Mouse (Mus musculus) hindbrain, embryonic 11.5 days (tissue): ENCODE measurements around the gene Aqp11. TPM values are rescaled to one million over a fixed set of nuclear protein-coding genes. Genes with fewer than 3 reads are reported as not detected.
A peak's percentile ranks its signal among the peaks of the same experiment; 100 is the strongest.

Experiments
- ATAC-seq: fragments of 200-750 bp; cut with Nextera tagmentation; 2 replicates; pipeline ENCODE4 v1.8.0; 2017; ENCODE audit warnings: mild to moderate bottlenecking, moderate TSS enrichment, moderate library complexity; ENCODE audit not compliant: low FRiP score
- DNase-seq: peaks from one replicate; pipeline ENCODE4 v3.0.0-alpha.2; 2015; ENCODE audit warnings: low spot score
- H3K27ac ChIP-seq: fragments of 300-500 bp; sonication (generic); 2 replicates; pipeline ENCODE4 v1.5.1; 2014; ENCODE audit warnings: mild to moderate bottlenecking, low read depth, low read length
- H3K27me3 ChIP-seq: fragments of 300-500 bp; sonication (generic); 2 replicates; pipeline ENCODE4 v1.6.1; 2014; ENCODE audit warnings: mild to moderate bottlenecking, low read length, moderate library complexity, mixed read lengths; ENCODE audit not compliant: control insufficient read depth, insufficient read depth
- H3K36me3 ChIP-seq: fragments of 300-500 bp; sonication (generic); 2 replicates; pipeline ENCODE4 v1.6.1; 2014; ENCODE audit warnings: mild to moderate bottlenecking, low read length, moderate library complexity, mixed read lengths; ENCODE audit not compliant: control insufficient read depth, insufficient read depth
- H3K4me1 ChIP-seq: fragments of 300-500 bp; sonication (generic); replicated peaks from 2 replicates; pipeline ENCODE4 v1.6.1; 2014; ENCODE audit warnings: low read length, mixed read lengths; ENCODE audit not compliant: control insufficient read depth, insufficient read depth
- H3K4me2 ChIP-seq: fragments of 300-500 bp; sonication (generic); replicated peaks from 2 replicates; pipeline ENCODE4 v1.6.1; 2014; ENCODE audit warnings: mild to moderate bottlenecking, low read depth, low read length
- H3K4me3 ChIP-seq: fragments of 300-500 bp; sonication (generic); 2 replicates; pipeline ENCODE4 v1.5.1; 2014; ENCODE audit warnings: low read depth, low read length
- H3K9ac ChIP-seq: fragments of 300-500 bp; sonication (generic); 2 replicates; pipeline ENCODE4 v1.6.1; 2014; ENCODE audit warnings: low read depth, low read length
- H3K9me3 ChIP-seq: fragments of 300-500 bp; sonication (generic); 2 replicates; pipeline ENCODE4 v1.6.1; 2016; ENCODE audit warnings: low read length; ENCODE audit not compliant: control insufficient read depth
- WGBS: fragments of 180-500 bp; shearing (Covaris S2); extraction: QIAGEN DNeasy Blood & Tissue Kit; methylation state at CpG from one replicate; pipeline ENCODE4 v1.1.7; 2014; 5-methylcytosine and 5-hydroxymethylcytosine counted together
- polyA plus RNA-seq: library from polyadenylated mRNA; unstranded; fragments of >200 nt; fragmentation: Nextera tagmentation; extraction: Ambion mirVana; gene quantifications from 2 replicates; pipeline ENCODE4 v1.2.1, GENCODE M21; 2014

Aqp11 gene
- polyA plus RNA-seq, result 4.2 and 6.3 TPM in 2 replicates

DNA sequence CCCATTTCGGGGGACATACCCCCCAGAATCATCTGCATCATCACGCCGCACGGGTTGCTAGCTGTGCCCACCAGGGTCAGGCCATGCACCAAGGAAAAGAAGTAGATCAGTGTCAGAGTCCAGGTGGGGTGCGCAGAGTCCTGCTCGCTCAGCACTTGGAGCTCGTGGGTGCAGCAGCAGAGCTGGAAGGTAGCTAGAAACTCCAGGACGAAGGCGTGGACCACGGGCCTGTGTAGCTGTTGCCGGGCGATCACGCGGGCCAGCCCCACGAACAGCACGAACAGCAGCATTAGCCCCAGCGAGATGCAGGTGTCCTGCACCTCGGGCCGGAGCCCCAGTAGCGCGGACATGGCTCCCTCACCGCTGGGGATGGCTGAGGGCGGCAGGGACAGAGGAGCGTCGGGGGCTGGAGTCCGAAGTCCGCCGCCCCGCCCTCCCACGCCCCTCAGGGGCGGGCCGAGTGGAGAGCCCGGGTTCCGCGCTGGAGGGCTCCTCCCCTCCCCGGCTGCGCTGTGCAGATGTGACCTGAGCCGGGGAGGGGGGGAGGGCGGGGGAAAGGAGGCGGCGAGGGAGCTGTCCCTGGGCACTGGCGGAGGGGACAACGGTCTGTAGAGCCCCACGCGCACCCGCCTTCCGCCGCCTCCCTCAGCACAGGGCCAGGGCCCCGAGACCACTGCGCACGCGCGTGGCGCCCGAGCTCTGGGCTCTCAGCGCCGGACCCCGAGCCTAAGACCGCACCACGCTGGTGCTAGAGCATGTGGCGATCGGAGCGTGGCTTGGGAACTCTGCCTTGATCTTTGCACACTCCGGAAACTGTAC, at the start of gene Aqp11:
Aqp11 (minus strand) TSS at position 652 of the 819 bp plus-strand sequence.
- Histone ChIP-seq H3K4me1 (0 out of 2 replicates have a peak, but pooled peaks cover 2% of the 10 kb centered on the region), H3K4me2 (peak within 1 kb of the TSS; percentile 94), H3K36me3 (no peaks in the 10 kb centered on the region), H3K4me3 (peak within 1 kb of the TSS; percentile 48), H3K9me3 (no peaks in the 10 kb centered on the region), H3K27me3 (no peaks in the 10 kb centered on the region), H3K27ac (no peak within 1 kb of the TSS), H3K9ac (peak within 1 kb of the TSS; percentile 52)
- DNase-seq (peak; percentile 89), ATAC-seq (peak; percentile 97)
- under 1% methylated on average over 54 of the region's 64 CpGs for WGBS

DNA sequence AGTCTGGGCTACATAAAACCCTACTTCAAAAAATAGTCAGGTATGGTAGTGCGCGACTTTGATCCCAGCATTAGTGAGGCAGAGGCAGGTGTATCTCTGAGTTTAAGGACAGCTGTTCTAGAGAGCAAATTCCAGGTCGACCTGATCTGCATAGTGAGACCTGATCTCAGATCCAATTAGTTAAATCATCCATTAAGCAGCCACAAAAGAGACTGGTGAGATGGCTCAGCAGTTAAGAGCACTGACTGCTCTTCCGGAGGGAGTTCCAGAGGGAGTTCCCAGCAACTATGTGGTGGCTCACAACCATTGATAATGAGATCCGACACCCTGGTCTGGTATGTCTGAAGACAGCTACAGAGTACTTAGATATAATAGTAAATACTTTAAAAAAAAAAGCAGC, 45.4 kb upstream of the Aqp11 start:
- 67% methylated on average over 5 of the region's 5 CpGs for WGBS
- H3K27ac ChIP-seq, result no peak overlapping the region
- H3K9me3 ChIP-seq, result no peaks in the 10 kb centered on the region
- H3K36me3 ChIP-seq, result no peaks in the 10 kb centered on the region
- H3K4me2 ChIP-seq, result no peak overlapping the region
- no peaks in the 10 kb centered on the region for H3K27me3 ChIP-seq
- no peak overlapping the region for H3K4me3 ChIP-seq
- no peak overlapping the region for H3K9ac ChIP-seq
- DNase-seq (no peak), ATAC-seq (no peak)
- no peaks in the 10 kb centered on the region for H3K4me1 ChIP-seq

DNA sequence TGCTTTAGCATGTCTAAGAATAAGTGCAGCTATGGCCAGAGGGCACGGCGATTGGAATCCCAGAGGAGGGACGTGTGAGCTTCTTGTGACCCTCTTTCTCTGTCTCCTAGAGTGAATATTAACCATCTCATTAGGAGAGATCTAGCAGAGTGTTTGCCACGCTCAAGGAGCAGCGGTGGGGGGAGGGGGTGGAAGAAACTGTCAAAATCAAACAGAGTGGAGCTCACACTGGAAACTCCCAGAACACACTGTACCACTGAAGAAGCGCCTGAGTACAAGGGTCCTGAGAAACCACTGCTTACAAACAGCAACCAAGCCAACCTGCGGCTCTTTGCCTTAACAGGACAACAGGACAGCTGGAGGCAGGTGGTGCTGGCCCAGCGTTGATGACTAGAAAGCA, 43.4 kb upstream of the Aqp11 start:
- H3K4me2 ChIP-seq, result no peak overlapping the region
- WGBS, result 73% methylated on average over 8 of the region's 8 CpGs

DNA sequence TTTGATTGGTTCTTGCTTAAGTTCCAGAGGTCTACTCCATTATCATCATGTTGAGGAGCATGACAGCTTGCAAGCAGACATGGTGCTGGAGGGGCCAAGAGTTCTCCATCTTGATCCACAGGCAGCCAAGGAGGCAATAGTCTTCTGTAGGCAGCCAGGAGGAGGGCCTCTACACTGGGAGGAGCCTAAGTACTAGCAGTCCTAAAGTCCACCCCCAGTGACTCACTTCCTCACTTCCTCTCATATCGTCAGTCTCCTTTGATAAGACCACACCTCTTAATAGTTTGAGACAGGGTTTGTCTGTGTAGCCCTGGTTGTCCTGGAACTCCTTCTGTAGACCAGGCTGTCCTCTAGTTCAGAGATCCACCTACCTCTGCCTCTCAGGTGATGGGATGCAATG, 42.7 kb upstream of the Aqp11 start:
- H3K4me2 ChIP-seq, result no peak overlapping the region
- WGBS, result 85% methylated on average over 1 of the region's 1 CpGs
- H3K4me1 ChIP-seq, result no peaks in the 10 kb centered on the region
- no peak overlapping the region for H3K27ac ChIP-seq
- no peaks in the 10 kb centered on the region for H3K27me3 ChIP-seq
- no peak overlapping the region for H3K4me3 ChIP-seq
- H3K9me3 ChIP-seq, result no peaks in the 10 kb centered on the region
- ATAC-seq (no peak), DNase-seq (no peak)
- no peak overlapping the region for H3K9ac ChIP-seq
- H3K36me3 ChIP-seq, result no peaks in the 10 kb centered on the region

More for the DNA sequence above, 43.4 kb upstream of the Aqp11 start:
- no peaks in the 10 kb centered on the region for H3K36me3 ChIP-seq
- no peaks in the 10 kb centered on the region for H3K4me1 ChIP-seq
- DNase-seq (no peak), ATAC-seq (no peak)
- H3K27me3 ChIP-seq, result no peaks in the 10 kb centered on the region
- no peaks in the 10 kb centered on the region for H3K9me3 ChIP-seq
- no peak overlapping the region for H3K27ac ChIP-seq
- H3K4me3 ChIP-seq, result no peak overlapping the region
- H3K9ac ChIP-seq, result no peak overlapping the region

DNA sequence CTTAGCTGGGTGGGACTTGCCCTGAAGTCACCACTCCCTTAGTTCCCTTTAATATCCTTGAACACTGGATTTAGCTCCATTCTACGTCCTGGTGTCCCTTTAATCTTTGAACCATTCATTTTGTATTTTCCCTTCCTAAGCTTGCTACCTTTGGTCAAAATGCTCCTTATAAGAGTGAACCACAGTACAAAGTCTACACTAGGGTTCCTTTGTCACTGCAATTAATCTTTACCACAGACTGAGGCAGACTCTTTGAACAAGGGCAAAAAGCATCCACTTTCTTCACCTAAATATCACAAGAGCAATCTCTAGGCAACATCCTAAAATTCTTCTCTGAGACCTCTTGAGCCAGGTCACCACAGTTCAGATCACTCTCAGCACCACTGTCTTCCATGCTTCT, 42.1 kb upstream of the Aqp11 start:
- Histone ChIP-seq H3K27me3 (no peaks in the 10 kb centered on the region), H3K4me1 (no peaks in the 10 kb centered on the region), H3K9me3 (no peaks in the 10 kb centered on the region), H3K4me2 (no peak overlapping the region), H3K4me3 (no peak overlapping the region), H3K36me3 (no peaks in the 10 kb centered on the region), H3K27ac (no peak overlapping the region), H3K9ac (no peak overlapping the region)
- ATAC-seq, result no peak
- DNase-seq, result no peak
- 83% methylated on average over 1 of the region's 1 CpGs for WGBS

DNA sequence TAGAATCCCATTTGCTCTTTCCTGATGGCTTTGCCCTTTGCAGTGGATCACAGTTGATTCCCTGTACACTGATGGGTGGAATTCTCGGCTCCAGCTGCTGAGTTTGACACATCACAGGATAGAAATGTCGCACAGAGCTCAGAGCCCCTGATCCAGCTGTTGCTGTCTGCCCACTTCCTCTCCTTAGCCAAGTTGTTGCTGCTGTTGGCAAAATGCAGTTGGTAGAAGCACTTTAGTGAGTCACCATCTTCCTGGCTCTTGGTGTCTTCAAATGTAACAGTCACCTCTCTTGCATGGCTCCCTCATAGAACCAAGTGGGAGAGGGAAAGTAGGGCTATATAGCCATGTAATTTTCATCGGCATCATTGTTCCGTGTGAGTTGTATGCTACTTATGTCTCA, 39.1 kb upstream of the Aqp11 start:
- Histone ChIP-seq H3K4me2 (no peak overlapping the region), H3K9ac (no peak overlapping the region), H3K27me3 (no peaks in the 10 kb centered on the region), H3K27ac (no peak overlapping the region), H3K4me3 (no peak overlapping the region), H3K9me3 (no peaks in the 10 kb centered on the region), H3K4me1 (no peaks in the 10 kb centered on the region), H3K36me3 (no peaks in the 10 kb centered on the region)
- 89% methylated on average over 4 of the region's 4 CpGs for WGBS
- no peak for DNase-seq
- no peak for ATAC-seq

DNA sequence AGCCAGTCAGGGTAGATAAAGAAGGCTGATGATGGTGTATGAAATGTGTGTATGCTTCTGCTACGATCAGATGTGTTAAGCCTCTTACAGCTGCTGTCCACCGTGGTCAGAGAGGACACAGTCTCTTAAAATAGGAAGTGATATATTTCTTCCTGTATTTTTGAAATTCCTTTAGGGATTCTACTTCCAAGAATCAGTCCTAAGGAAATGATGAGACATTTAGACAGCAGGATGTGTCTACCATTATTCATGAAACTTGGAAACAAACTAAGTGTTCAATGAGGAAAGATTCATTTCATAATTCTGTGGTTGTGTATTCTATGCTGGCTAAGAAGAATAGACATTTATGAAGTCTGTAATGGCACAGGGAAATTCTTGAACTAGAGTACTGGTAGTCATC, 37.8 kb upstream of the Aqp11 start:
- WGBS, result 83% methylated on average over 2 of the region's 2 CpGs
- Histone ChIP-seq H3K36me3 (no peaks in the 10 kb centered on the region), H3K27me3 (no peaks in the 10 kb centered on the region), H3K9ac (no peak overlapping the region), H3K27ac (no peak overlapping the region), H3K4me1 (no peaks in the 10 kb centered on the region), H3K4me3 (no peak overlapping the region), H3K4me2 (no peak overlapping the region), H3K9me3 (no peaks in the 10 kb centered on the region)
- ATAC-seq (no peak), DNase-seq (no peak)

DNA sequence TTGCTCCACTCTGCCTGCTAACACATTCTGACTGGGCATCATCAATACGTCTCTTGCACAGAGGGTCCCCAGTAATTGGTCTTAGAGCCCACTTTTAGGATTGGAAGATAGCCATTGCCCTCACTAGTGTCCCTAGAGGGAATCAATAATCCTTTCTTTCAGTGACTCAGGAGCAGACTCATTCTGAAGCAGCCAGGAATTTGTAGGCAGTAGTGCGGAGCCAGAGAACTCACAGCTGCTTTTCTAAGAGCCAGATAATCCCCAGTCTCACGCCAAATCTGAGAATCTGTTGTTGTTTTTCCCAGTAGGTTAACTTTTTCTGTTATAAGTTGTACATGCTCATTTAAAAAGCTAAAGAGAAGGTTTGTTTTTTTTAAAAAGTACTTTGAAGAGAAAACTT, 37.3 kb upstream of the Aqp11 start:
- 57% methylated on average over 3 of the region's 3 CpGs for WGBS
- no peaks in the 10 kb centered on the region for H3K36me3 ChIP-seq
- no peak overlapping the region for H3K4me3 ChIP-seq
- H3K9ac ChIP-seq, result no peak overlapping the region
- no peaks in the 10 kb centered on the region for H3K4me1 ChIP-seq
- no peak overlapping the region for H3K27ac ChIP-seq
- DNase-seq, result no peak
- H3K4me2 ChIP-seq, result no peak overlapping the region
- no peaks in the 10 kb centered on the region for H3K9me3 ChIP-seq
- no peaks in the 10 kb centered on the region for H3K27me3 ChIP-seq
- no peak for ATAC-seq
